Mouse (Mus musculus) heart, postnatal 0 days (tissue): Measurements from ENCODE around the gene Gtse1. TPM values are rescaled to one million over a fixed set of nuclear protein-coding genes. Genes with fewer than 3 reads are reported as not detected.

Source experiments
- ATAC-seq: fragments of 200-750 bp; cut with Nextera tagmentation; 2 replicates; pipeline ENCODE4 v1.8.0; 2017; ENCODE audit warnings: low read depth, moderate number of reproducible peaks, moderate library complexity; ENCODE audit not compliant: insufficient read depth
- DNase-seq: peaks from one replicate; pipeline ENCODE4 v3.0.0-alpha.2; 2016; ENCODE audit warnings: low spot score
- H3K27ac ChIP-seq: fragments of 300-500 bp; sonication (generic); 2 replicates; pipeline ENCODE4 v1.5.1; 2014; ENCODE audit warnings: low read depth, mild to moderate bottlenecking
- H3K27me3 ChIP-seq: fragments of 300-500 bp; sonication (generic); 2 replicates; pipeline ENCODE4 v1.6.1; 2014; ENCODE audit warnings: low read length, mixed read lengths; ENCODE audit not compliant: control insufficient read depth, insufficient read depth
- H3K36me3 ChIP-seq: fragments of 300-500 bp; sonication (generic); replicated peaks from 2 replicates; pipeline ENCODE4 v1.6.1; 2014; ENCODE audit warnings: low read length, mixed read lengths; ENCODE audit not compliant: control insufficient read depth, insufficient read depth
- H3K4me1 ChIP-seq: fragments of 300-500 bp; sonication (generic); 2 replicates; pipeline ENCODE4 v1.6.1; 2014; ENCODE audit warnings: antibody characterized with exemption; ENCODE audit not compliant: control insufficient read depth, insufficient read depth
- H3K4me2 ChIP-seq: fragments of 300-500 bp; sonication (generic); 2 replicates; pipeline ENCODE4 v1.6.1; 2014; ENCODE audit warnings: low read depth, mild to moderate bottlenecking, low read length, moderate library complexity
- H3K4me3 ChIP-seq: fragments of 300-500 bp; sonication (generic); 2 replicates; pipeline ENCODE4 v1.5.1; 2014; ENCODE audit warnings: low read depth, low read length
- H3K9ac ChIP-seq: fragments of 300-500 bp; sonication (generic); replicated peaks from 2 replicates; pipeline ENCODE4 v1.6.1; 2014; ENCODE audit warnings: low read depth, low read length, mixed read lengths
- H3K9me3 ChIP-seq: fragments of 300-500 bp; sonication (generic); replicated peaks from 2 replicates; pipeline ENCODE4 v1.6.1; 2016; ENCODE audit warnings: low read length; ENCODE audit not compliant: control insufficient read depth
- CTCF ChIP-seq: IDR thresholded peaks from 2 replicates; pipeline ENCODE4 v1.5.1; 2016; ENCODE audit warnings: antibody characterized with exemption, control low read depth, low read depth
- EP300 ChIP-seq: IDR thresholded peaks from 2 replicates; pipeline ENCODE4 v1.6.1; 2016; ENCODE audit warnings: antibody characterized with exemption, low read depth
- WGBS: fragments of 180-500 bp; shearing (Covaris S2); extraction: QIAGEN DNeasy Blood & Tissue Kit; methylation state at CpG from one replicate; pipeline ENCODE4 v1.1.7; 2014; 5-methylcytosine and 5-hydroxymethylcytosine counted together
- polyA plus RNA-seq: library from polyadenylated mRNA; unstranded; fragments of >200 nt; fragmentation: Nextera tagmentation; extraction: Ambion mirVana; gene quantifications from 2 replicates; pipeline ENCODE4 v1.2.1, GENCODE M21; 2015
- total RNA-seq: library from RNA; depleted of rRNA; stranded (reverse); fragments of >200 nt; gene quantifications from 2 replicates; pipeline ENCODE4 v1.2.3, GENCODE M21; 2014; ENCODE audit warnings: low replicate concordance; rRNA removed

Gene Gtse1
- total RNA-seq (17.9 and 23.3 TPM in 2 replicates), polyA plus RNA-seq (6.3 and 6.7 TPM in 2 replicates)

DNA sequence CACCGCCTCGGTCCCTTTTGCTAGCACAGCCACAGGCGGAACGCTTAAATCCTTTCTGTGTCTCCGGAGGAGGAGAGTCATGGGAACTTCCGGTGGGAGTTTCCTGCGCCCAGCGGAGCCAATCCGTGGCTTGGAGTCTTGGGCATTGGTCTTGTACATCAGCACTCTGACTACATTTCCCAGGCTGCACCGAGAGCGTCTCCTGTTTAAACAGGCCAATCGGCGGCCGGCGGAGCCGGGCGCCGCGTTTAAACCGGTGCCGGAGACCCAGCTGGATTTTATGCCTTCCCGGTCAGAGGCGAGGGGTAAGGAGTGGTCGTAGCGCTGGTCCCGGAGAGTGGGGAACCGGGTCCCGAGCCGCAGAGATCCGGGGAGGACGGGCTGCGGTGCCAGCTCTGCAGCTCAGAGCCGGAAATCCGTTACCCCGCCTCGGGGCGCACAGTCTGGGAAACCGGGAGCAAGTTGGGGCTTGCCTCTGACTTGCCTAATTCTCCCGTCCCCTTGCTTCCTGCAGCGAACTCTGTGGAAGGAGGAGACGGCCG, at the start of gene Gtse1:
Gene Gtse1, plus strand, starts transcription at position 256 of the 542 bp plus-strand sequence.
- DNase-seq (peak; percentile 97), ATAC-seq (peak; percentile 99)
- Histone ChIP-seq H3K9me3 (no peaks in the 10 kb centered on the region), H3K27ac (peak within 1 kb of the TSS; percentile 68), H3K36me3 (peaks cover 27% of the 10 kb centered on the region), H3K4me3 (peak within 1 kb of the TSS; percentile 78), H3K4me1 (peaks cover 17% of the 10 kb centered on the region), H3K9ac (peak within 1 kb of the TSS; percentile 64), H3K27me3 (no peaks in the 10 kb centered on the region), H3K4me2 (peak within 1 kb of the TSS; percentile 88)
- no peak for TF ChIP-seq CTCF
- TF ChIP-seq EP300 = no peak
- WGBS = under 1% methylated on average over 42 of the region's 42 CpGs

DNA sequence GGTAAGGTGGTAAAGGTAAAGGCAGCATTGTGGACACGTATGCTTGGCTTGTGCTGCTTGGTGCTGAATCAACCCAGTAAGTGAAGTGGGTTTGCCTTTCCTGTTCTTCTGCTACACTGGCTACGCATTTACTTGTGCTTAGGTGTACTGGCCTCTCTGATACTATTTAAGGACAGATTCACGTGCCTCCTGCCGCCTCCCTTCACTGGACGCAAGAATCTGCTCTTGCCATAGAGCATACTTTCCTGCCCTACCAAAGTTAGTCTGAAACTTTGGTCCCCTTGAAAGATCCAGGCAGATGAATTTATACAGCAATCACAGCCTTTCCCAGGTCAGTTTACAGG, 49.1 kb upstream of the Gtse1 start:
- peak overlapping the region; percentile 97 for H3K27ac ChIP-seq
- H3K4me2 ChIP-seq = peak overlapping the region; percentile 72
- peaks cover 8% of the 10 kb centered on the region; the same call in 1 of the 2 replicates for H3K36me3 ChIP-seq
- TF ChIP-seq EP300 (no peak), CTCF (no peak)
- peak overlapping the region; percentile 60; the same call in 1 of the 2 replicates for H3K9ac ChIP-seq
- H3K4me3 ChIP-seq = peak overlapping the region; percentile 62; the same call in 1 of the 2 replicates
- H3K4me1 ChIP-seq = peaks cover 17% of the 10 kb centered on the region
- H3K27me3 ChIP-seq = no peaks in the 10 kb centered on the region
- DNase-seq (peak; percentile 76), ATAC-seq (no peak)
- 24% methylated on average over 5 of the region's 5 CpGs for WGBS
- 0 out of 2 replicates have a peak, but pooled peaks cover 2% of the 10 kb centered on the region for H3K9me3 ChIP-seq

DNA sequence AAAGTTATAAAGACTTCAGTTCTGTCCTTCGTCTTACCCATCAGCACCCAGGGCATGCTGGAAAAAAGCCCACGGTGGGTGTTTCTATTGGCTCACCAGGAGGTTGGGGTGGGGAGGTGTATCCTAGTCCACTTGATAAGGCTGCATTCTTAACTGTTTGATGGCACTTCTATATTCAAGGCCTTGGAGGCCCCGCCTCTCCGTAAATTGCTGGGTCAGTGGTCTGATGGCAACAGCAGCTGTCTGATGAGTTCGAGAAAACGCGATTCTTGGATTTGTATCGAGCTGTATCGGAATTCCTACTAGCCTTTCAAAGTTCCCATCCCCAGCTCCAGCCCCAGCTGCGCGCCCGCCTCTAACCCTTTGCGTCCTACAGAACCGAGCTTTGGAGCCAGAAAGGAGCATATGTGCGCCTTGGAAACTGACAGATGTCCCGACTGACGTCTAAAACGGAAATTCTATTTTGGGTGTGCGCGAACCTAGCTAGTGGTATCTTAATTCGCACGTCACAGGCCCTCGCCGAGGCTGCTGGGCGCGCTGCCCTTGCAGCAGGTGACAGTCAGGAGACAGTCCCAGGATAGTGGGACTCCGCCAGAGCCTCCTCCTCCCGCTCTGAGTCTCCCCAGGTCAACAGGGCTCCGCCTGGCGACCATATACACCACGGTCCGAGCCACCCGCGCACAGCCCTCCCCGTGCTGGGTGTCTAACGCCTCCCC, 48.6 kb upstream of the Gtse1 start:
- WGBS = 2% methylated on average over 36 of the region's 36 CpGs
- ATAC-seq = peak; percentile 89
- peak overlapping the region; percentile 97 for H3K27ac ChIP-seq
- H3K9ac ChIP-seq = peak overlapping the region; percentile 60
- H3K4me3 ChIP-seq = peak overlapping the region; percentile 62
- H3K4me2 ChIP-seq = peak overlapping the region; percentile 72
- TF ChIP-seq CTCF (peak; percentile 21), EP300 (peak; percentile 99)
- H3K27me3 ChIP-seq = no peaks in the 10 kb centered on the region
- DNase-seq = peak; percentile 91
- peaks cover 8% of the 10 kb centered on the region; the same call in 1 of the 2 replicates for H3K36me3 ChIP-seq
- peaks cover 17% of the 10 kb centered on the region for H3K4me1 ChIP-seq
- 0 out of 2 replicates have a peak, but pooled peaks cover 7% of the 10 kb centered on the region for H3K9me3 ChIP-seq

DNA sequence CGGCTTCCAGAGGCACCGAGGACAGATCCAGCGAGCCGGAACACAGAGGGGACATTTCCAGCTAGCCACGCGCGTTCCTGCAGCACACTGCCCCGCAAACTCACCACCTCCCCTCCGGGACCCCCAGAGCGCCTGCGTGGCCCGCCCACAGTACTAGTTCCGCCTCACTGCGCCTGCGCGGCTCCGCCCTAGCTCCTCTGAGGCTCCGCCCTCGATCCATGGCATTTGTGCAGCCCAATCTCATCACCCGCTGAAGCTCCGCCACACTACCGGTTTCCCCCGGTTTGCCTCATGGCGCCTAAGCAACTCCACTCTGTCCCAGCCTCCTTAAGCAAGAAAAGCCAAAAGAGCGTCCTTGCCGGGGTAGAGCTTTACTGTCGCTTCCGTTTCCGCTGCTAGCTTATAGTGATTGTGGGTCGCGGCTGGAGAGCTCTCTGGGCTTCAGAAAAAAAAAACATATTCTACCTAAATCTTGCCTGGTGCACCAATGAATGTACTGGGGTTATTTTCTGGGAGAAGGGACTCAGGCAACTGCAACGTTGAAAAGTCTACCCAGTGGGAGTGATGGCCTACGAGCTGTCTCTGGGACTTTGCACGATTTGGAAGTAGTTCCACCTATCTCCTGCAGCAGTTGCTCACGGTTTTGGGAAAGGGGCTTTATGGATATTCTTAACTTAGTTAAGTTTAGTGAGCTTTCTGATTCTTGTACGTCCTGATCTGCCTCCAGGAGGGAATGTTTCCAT, 47.8 kb upstream of the Gtse1 start, which contains the start of gene Cdpf1:
Gene Cdpf1, minus strand, starts transcription at position 163 of the 743 bp plus-strand sequence.
- H3K9ac ChIP-seq = peak within 1 kb of the TSS; percentile 60
- no peaks in the 10 kb centered on the region for H3K27me3 ChIP-seq
- H3K9me3 ChIP-seq = 0 out of 2 replicates have a peak, but pooled peaks cover 10% of the 10 kb centered on the region
- H3K4me2 ChIP-seq = peak within 1 kb of the TSS; percentile 72
- peaks cover 7% of the 10 kb centered on the region; the same call in 1 of the 2 replicates for H3K36me3 ChIP-seq
- ATAC-seq (peak; percentile 90), DNase-seq (peak; percentile 96)
- TF ChIP-seq CTCF = no peak
- TF ChIP-seq EP300 = no peak; the same call in 1 of the 2 replicates
- H3K27ac ChIP-seq = peak within 1 kb of the TSS; percentile 97
- 3% methylated on average over 36 of the region's 36 CpGs for WGBS
- peaks cover 17% of the 10 kb centered on the region for H3K4me1 ChIP-seq
- peak within 1 kb of the TSS; percentile 62 for H3K4me3 ChIP-seq

DNA sequence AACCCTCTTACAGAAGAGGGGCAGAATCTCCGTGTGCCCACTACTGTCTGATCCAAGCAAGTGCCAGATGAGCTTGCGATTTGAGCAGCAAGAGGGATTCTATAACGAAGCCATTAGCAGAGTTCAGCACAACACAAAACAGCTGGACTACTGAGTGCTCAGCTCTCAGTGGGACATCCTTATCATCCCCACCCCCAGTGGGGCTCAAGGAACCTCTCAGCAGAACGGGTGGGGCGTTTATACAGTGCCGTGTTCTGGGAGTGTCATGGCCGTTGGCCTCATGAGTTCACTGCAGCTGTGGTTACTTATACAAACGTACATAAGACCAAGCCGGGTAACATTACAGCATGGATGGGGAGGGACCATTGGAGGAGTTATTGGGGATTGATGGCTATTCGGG, 46.1 kb upstream of the Gtse1 start:
- no peak overlapping the region for H3K4me2 ChIP-seq
- ATAC-seq (no peak), DNase-seq (no peak)
- no peak overlapping the region for H3K9ac ChIP-seq
- no peak overlapping the region for H3K4me3 ChIP-seq
- TF ChIP-seq CTCF (no peak), EP300 (no peak)
- no peaks in the 10 kb centered on the region for H3K27me3 ChIP-seq
- H3K36me3 ChIP-seq = no peaks in the 10 kb centered on the region
- WGBS = 64% methylated on average over 10 of the region's 10 CpGs
- H3K27ac ChIP-seq = no peak overlapping the region
- peaks cover 17% of the 10 kb centered on the region for H3K4me1 ChIP-seq
- peaks cover 17% of the 10 kb centered on the region; the same call in 1 of the 2 replicates for H3K9me3 ChIP-seq
